Mouse (Mus musculus): ENCODE results near the gene Vwa5b2. TPM values are rescaled to one million over a fixed set of nuclear protein-coding genes. Genes with fewer than 3 reads are reported as not detected.

Gene Vwa5b2
- polyA plus RNA-seq (2015; fragmentation: Illumina TruSeq; extraction: RNeasy Lipid Tissue Mini Kit (QIAGEN cat#74804); ENCODE audit: insufficient read depth, low read depth, low replicate concordance) = 12.7 TPM

GRCm38 (mm10) chr16:20589366-20589938 lies at the start of gene Vwa5b2:
Vwa5b2 (plus strand) TSS chr16:20589471.

DNA sequence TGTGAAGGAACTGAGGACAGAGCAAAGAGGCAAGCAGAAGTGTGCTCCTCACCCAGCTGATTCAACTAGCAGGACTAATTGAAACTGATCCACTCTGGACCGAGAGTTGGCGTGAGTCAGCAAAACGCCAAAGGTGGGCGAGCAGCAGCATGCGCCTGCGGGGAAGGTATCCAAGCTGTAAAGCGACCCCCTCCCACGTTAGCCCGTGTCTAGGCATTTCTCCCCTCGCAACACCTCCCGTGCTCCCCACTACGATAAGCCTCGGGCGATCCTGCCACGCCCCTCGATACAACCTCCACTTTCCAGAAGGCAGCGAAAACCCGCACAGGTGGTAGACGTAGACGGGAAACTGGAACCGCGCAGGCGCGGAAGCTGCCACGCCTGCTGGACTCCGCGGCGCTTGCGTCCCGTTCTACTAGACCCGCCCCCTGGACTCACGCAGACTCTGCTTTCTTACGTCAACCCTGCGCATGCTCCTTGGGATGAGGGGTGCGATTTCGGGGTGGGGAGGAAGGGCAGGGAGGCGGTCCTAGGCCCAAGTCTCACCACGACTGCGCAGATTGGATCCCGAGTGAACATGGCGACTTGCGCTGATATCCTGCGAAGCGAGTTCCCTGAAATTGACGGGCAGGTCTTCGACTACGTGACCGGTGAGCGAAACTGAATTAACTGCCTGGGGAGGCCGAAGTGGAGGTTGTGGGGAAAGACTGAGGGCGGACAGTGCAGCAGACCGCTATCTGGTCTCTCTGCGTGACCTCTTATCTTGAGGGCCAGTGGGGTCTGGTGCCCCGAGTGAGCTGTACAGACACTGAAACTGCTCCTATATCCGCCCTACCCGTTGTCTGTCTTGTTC lies 40.9 kb upstream of the Vwa5b2 start, which contains the start of gene Abcf3:
Gene Abcf3 (plus strand): TSS at position 482 of the 853 bp plus-strand sequence.

DNA sequence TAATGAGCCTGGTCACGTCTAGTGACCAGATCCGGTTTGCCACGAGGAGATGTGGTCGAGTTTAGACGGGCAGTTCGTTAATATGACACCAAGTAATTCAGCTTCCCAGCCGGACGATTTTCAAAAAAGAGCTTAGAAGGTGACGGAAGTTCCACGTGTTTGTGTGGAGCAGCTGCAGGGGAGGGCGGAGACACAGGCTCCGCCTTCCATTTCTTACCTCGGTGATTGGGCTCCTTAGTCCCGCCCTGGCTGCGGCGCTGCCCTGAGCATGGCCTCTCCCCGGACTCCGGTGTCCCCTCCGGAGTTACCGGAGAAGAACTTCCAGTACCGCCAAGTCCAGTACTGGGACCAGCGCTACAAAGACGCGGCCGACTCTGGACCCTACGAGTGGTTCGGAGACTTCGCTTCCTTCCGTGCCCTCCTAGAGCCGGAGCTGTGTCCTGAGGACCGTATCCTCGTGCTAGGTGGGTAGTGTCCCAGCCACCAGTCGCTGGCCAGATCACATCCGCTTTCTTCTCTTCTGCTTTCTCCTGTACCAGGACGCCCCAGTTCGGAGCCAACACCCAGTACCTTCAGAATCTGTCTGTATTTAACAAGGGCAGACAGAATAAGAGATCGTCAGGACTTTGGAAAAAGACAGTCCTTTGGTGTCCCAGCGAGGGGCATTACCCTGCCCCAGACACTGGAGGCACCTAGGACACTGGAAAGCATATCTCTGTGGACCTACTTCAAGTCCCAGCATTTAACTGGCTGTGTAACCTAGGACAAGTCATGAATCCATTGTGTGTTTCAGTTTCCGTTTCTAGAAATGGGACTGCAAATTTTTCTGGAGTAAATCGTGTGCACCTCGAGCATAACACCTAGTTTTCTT lies 22.3 kb downstream of the Vwa5b2 start, which contains the start of the genes Eef1akmt4, Gm49333 and Alg3:
Gene Eef1akmt4 (plus strand): TSS at position 237 of the 871 bp plus-strand sequence.
Gene Gm49333 (plus strand): TSS at position 254 of the 871 bp plus-strand sequence.
Gene Alg3 (minus strand): TSS at position 379 of the 871 bp plus-strand sequence.

DNA sequence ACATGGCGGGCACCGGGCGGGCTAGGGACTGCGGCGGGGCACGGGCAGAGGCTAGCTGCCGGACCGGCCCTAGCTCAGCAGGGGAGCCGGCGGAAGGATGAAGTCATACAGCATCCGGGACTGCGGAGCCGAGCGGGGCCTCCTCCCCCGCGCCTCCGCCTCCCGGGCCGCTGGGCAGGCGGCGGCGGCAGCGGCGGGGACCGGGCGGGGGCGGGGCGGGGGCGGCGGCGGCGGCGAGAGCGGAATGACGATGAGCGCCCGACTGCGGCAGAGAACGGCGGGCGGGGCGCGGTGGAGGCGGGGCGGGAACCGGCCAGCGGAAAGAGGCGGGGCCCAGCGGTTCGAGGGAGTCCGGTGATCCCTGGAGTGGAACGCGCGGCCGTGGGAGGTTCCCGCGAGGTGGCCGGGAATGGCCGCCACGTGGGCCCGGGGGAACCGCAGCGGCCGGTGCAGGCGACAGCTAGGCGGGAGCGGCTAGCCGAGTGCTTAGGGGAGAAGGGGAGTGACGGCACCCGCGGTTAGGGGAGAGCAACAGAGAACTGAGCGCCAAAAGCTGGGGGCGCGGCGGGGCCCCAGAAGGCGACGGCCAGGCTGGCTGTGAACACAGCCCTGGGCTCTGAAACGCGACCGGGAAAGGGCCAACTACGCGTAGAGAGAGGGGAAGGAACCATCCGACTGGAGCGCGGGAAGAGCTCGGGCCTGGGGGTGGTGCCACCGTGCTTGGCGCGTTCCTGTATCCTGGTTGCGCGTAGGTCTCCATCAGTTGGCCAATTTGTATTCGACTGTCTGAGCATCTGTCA lies 32.1 kb downstream of the Vwa5b2 start, which contains the start of gene Camk2n2:
Gene Camk2n2 (minus strand): TSS at position 97 of the 800 bp plus-strand sequence.

GRCm38 (mm10) chr16:20629731-20630634 lies 40.7 kb downstream of the Vwa5b2 start, which contains the start of gene Ece2:
Ece2 (plus strand) TSS chr16:20629828.

DNA sequence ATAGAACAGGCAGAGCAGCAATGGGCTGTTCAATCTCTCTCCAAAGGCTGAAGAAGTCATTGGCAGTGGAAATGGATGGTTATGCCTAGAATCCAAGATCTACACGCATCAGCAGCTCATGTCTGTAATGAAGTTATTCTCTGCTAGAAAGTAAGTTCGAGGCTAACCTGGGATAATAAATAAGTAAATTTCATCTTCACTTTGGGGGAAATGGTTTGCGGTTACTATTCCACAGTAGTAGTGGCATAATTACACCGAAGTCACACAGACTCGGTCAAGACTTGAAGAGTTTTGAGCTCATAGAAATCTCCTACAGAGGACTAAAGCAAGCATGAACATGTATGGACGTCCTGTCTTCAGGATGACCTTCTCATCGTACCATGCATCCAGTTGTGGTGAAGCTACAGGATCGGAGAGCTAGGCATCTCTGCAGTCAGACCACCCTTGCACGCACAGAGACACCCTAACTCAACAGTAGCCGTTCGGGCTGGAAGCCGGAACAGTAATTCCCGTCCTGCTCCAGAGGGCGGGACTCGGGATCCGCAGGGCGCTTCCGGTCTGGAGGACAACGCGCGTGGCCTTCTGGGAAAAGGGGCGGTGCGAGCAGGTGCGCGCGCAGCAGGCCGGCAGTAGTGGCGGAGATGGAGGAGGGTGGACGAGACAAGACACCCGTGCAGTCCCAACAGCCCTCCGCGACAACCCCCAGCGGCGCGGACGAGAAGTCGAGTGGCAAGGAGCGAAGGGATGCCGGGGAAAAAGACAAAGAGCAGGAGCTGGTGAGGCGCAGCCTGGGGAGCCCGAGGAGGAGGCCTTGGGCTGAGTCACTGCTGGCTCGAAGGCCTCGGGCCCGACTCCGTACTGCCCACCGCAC lies 62.0 kb downstream of the Vwa5b2 start, which contains the start of gene Psmd2:
Gene Psmd2 (plus strand): TSS at position 577 of the 871 bp plus-strand sequence.

Other genes starting within 250 kb of the Vwa5b2 start
- 20.6 TPM for gene Abcc5, start 163.1 kb upstream of the Vwa5b2 start, polyA plus RNA-seq (2015; fragmentation: Illumina TruSeq; extraction: RNeasy Lipid Tissue Mini Kit (QIAGEN cat#74804); ENCODE audit: insufficient read depth, low read depth, low replicate concordance)
- gene Eif2b5, start 90.7 kb upstream of the Vwa5b2 start, polyA plus RNA-seq (2015; fragmentation: Illumina TruSeq; extraction: RNeasy Lipid Tissue Mini Kit (QIAGEN cat#74804); ENCODE audit: insufficient read depth, low read depth, low replicate concordance) = 21.2 TPM
- gene Dvl3, start 72.5 kb upstream of the Vwa5b2 start, polyA plus RNA-seq (2015; fragmentation: Illumina TruSeq; extraction: RNeasy Lipid Tissue Mini Kit (QIAGEN cat#74804); ENCODE audit: insufficient read depth, low read depth, low replicate concordance) = 14.7 TPM
- 57.8 TPM for gene Ap2m1, start 54.0 kb upstream of the Vwa5b2 start, polyA plus RNA-seq (2015; fragmentation: Illumina TruSeq; extraction: RNeasy Lipid Tissue Mini Kit (QIAGEN cat#74804); ENCODE audit: insufficient read depth, low read depth, low replicate concordance)
- 25.1 TPM for gene Abcf3, start 40.9 kb upstream of the Vwa5b2 start, polyA plus RNA-seq (2015; fragmentation: Illumina TruSeq; extraction: RNeasy Lipid Tissue Mini Kit (QIAGEN cat#74804); ENCODE audit: insufficient read depth, low read depth, low replicate concordance)
- 4.9 TPM for gene Eef1akmt4, start 22.1 kb downstream of the Vwa5b2 start, polyA plus RNA-seq (2015; fragmentation: Illumina TruSeq; extraction: RNeasy Lipid Tissue Mini Kit (QIAGEN cat#74804); ENCODE audit: insufficient read depth, low read depth, low replicate concordance)
- gene Gm49333, start 22.1 kb downstream of the Vwa5b2 start, polyA plus RNA-seq (2015; fragmentation: Illumina TruSeq; extraction: RNeasy Lipid Tissue Mini Kit (QIAGEN cat#74804); ENCODE audit: insufficient read depth, low read depth, low replicate concordance) = not detected
- gene Alg3, start 22.3 kb downstream of the Vwa5b2 start, polyA plus RNA-seq (2015; fragmentation: Illumina TruSeq; extraction: RNeasy Lipid Tissue Mini Kit (QIAGEN cat#74804); ENCODE audit: insufficient read depth, low read depth, low replicate concordance) = 9.1 TPM
- 3.7 TPM for gene Camk2n2, start 31.8 kb downstream of the Vwa5b2 start, polyA plus RNA-seq (2015; fragmentation: Illumina TruSeq; extraction: RNeasy Lipid Tissue Mini Kit (QIAGEN cat#74804); ENCODE audit: insufficient read depth, low read depth, low replicate concordance)
- 0.79 TPM for gene Ece2, start 40.4 kb downstream of the Vwa5b2 start, polyA plus RNA-seq (2015; fragmentation: Illumina TruSeq; extraction: RNeasy Lipid Tissue Mini Kit (QIAGEN cat#74804); ENCODE audit: insufficient read depth, low read depth, low replicate concordance)
- gene Psmd2, start 62.2 kb downstream of the Vwa5b2 start, polyA plus RNA-seq (2015; fragmentation: Illumina TruSeq; extraction: RNeasy Lipid Tissue Mini Kit (QIAGEN cat#74804); ENCODE audit: insufficient read depth, low read depth, low replicate concordance) = 33.6 TPM
- 81.8 TPM for gene Eif4g1, start 78.8 kb downstream of the Vwa5b2 start, polyA plus RNA-seq (2015; fragmentation: Illumina TruSeq; extraction: RNeasy Lipid Tissue Mini Kit (QIAGEN cat#74804); ENCODE audit: insufficient read depth, low read depth, low replicate concordance)
- 3.5 TPM for gene Fam131a, start 103.8 kb downstream of the Vwa5b2 start, polyA plus RNA-seq (2015; fragmentation: Illumina TruSeq; extraction: RNeasy Lipid Tissue Mini Kit (QIAGEN cat#74804); ENCODE audit: insufficient read depth, low read depth, low replicate concordance)
- gene Polr2h, start 128.2 kb downstream of the Vwa5b2 start, polyA plus RNA-seq (2015; fragmentation: Illumina TruSeq; extraction: RNeasy Lipid Tissue Mini Kit (QIAGEN cat#74804); ENCODE audit: insufficient read depth, low read depth, low replicate concordance) = 9.7 TPM
- 4.5 TPM for gene Clcn2, start 128.3 kb downstream of the Vwa5b2 start, polyA plus RNA-seq (2015; fragmentation: Illumina TruSeq; extraction: RNeasy Lipid Tissue Mini Kit (QIAGEN cat#74804); ENCODE audit: insufficient read depth, low read depth, low replicate concordance)
- gene Chrd, start 143.7 kb downstream of the Vwa5b2 start, polyA plus RNA-seq (2015; fragmentation: Illumina TruSeq; extraction: RNeasy Lipid Tissue Mini Kit (QIAGEN cat#74804); ENCODE audit: insufficient read depth, low read depth, low replicate concordance) = 1.8 TPM
- gene Thpo, start 145.0 kb downstream of the Vwa5b2 start, polyA plus RNA-seq (2015; fragmentation: Illumina TruSeq; extraction: RNeasy Lipid Tissue Mini Kit (QIAGEN cat#74804); ENCODE audit: insufficient read depth, low read depth, low replicate concordance) = not detected